In genomic region chr13:70645968-70646505, GRCm38 (mm10) we compare ENCODE assay signal across 15 mouse cellular contexts. TPM values are rescaled to one million over a fixed set of nuclear protein-coding genes. Genes with fewer than 3 reads are reported as not detected.
A peak's percentile ranks its signal among the peaks of the same experiment; 100 is the strongest.
DNase-seq lines count a peak whose midpoint lies in the region; ATAC-seq and TF ChIP-seq lines count a peak whose summit lies in the region.
"Had no signal": no experiment of that assay in that cellular context is flagged by ENCODE, and none has a peak within 500 bp of the region (broad histone marks: within the 10 kb centered on the region; RNA-seq: fewer than 3 reads in every experiment).

No protein-coding gene starts in this region.

- no peak overlapping the region for H3K27ac ChIP-seq in embryonic facial prominence, embryonic 14.5 days (replicated peaks; ENCODE audit: low read depth, low read length)
- H3K27ac ChIP-seq in embryonic facial prominence, embryonic 10.5 days (replicated peaks), result no peak overlapping the region
- peak overlapping the region; percentile 31; the same call in 1 of the 2 replicates for H3K27ac ChIP-seq in kidney, postnatal 0 days
- H3K27ac ChIP-seq: midbrain, embryonic 12.5 days had no signal

- 62% methylated on average over 10 of the region's 10 CpGs for WGBS in embryonic facial prominence, embryonic 14.5 days
- 86% methylated on average over 10 of the region's 10 CpGs for WGBS in embryonic facial prominence, embryonic 10.5 days
- 40% methylated on average over 10 of the region's 10 CpGs for WGBS in kidney, postnatal 0 days

- H3K4me2 ChIP-seq in embryonic facial prominence, embryonic 14.5 days (ENCODE audit: low read depth, low read length), result no peak overlapping the region
- H3K4me2 ChIP-seq in kidney, postnatal 0 days (ENCODE audit: low read length), result no peak overlapping the region
- H3K4me2 ChIP-seq: midbrain, embryonic 12.5 days had no signal

- no peak for ATAC-seq in embryonic facial prominence, embryonic 14.5 days (ENCODE audit: low read depth)
- ATAC-seq in kidney, postnatal 0 days (replicated peaks; ENCODE audit: low FRiP score, low read depth), result 0 out of 2 replicates have a peak, but pooled peaks have one; percentile 34
- ATAC-seq: inflammation-experienced regulatory T-cells, adult 6 months had no signal

- no peak for TF ChIP-seq CTCF in kidney, postnatal 0 days (IDR thresholded peaks at IDR 0.05; ENCODE audit: low read depth)

- no peaks in the 10 kb centered on the region; the same call in 1 of the 2 replicates for H3K27me3 ChIP-seq in embryonic facial prominence, embryonic 14.5 days (replicated peaks; ENCODE audit: control insufficient read depth, insufficient read depth, low read length)
- no peaks in the 10 kb centered on the region for H3K27me3 ChIP-seq in embryonic facial prominence, embryonic 10.5 days (replicated peaks; ENCODE audit: low read depth, poor library complexity, severe bottlenecking)
- no peaks in the 10 kb centered on the region for H3K27me3 ChIP-seq in kidney, postnatal 0 days (ENCODE audit: insufficient read depth, low read length)

- H3K9me3 ChIP-seq in embryonic facial prominence, embryonic 14.5 days (ENCODE audit: control insufficient read depth, low read length), result no peaks in the 10 kb centered on the region
- no peaks in the 10 kb centered on the region for H3K9me3 ChIP-seq in embryonic facial prominence, embryonic 10.5 days
- H3K9me3 ChIP-seq in kidney, postnatal 0 days (replicated peaks; ENCODE audit: low read length), result no peaks in the 10 kb centered on the region
- H3K9me3 ChIP-seq: midbrain, embryonic 12.5 days had no signal

- DNase-seq in embryonic facial prominence, embryonic 14.5 days (ENCODE audit: low spot score), result peak; percentile 46
- no peak for DNase-seq in embryonic facial prominence, embryonic 10.5 days (ENCODE audit: low spot score)
- DNase-seq in kidney, postnatal 0 days (ENCODE audit: low spot score), result no peak
- DNase-seq in kidney, adult 8-10 months, result no peak
- peak; percentile 5 to 43 for DNase-seq in spleen, postnatal 4 days (ENCODE audit: low spot score in 2 of 2)
- no peak for DNase-seq in spleen, adult 12 weeks (ENCODE audit: low spot score)
- DNase-seq in layer of hippocampus, adult 9-10 months (ENCODE audit: low spot score), result no peak
- DNase-seq in frontal cortex, postnatal 36 days (ENCODE audit: low spot score in 2 of 2), result no peak
- DNase-seq: cerebellum, adult 11-12 months; liver; right cerebral cortex, postnatal 4 days; thymus, postnatal 4 days had no signal

- H3K4me1 ChIP-seq in embryonic facial prominence, embryonic 14.5 days (ENCODE audit: control insufficient read depth, insufficient read depth, low read length), result no peaks in the 10 kb centered on the region
- peaks cover 6% of the 10 kb centered on the region for H3K4me1 ChIP-seq in embryonic facial prominence, embryonic 10.5 days
- no peaks in the 10 kb centered on the region for H3K4me1 ChIP-seq in kidney, postnatal 0 days (replicated peaks; ENCODE audit: insufficient read depth, low read length)
- H3K4me1 ChIP-seq: midbrain, embryonic 12.5 days had no signal

- no peak overlapping the region for H3K9ac ChIP-seq in embryonic facial prominence, embryonic 14.5 days (ENCODE audit: low read depth, low read length)
- H3K9ac ChIP-seq in kidney, postnatal 0 days (ENCODE audit: low read depth, low read length), result no peak overlapping the region
- H3K9ac ChIP-seq: midbrain, embryonic 12.5 days had no signal

- H3K4me3 ChIP-seq in embryonic facial prominence, embryonic 14.5 days (ENCODE audit: low read depth, low read length), result no peak overlapping the region
- no peak overlapping the region for H3K4me3 ChIP-seq in embryonic facial prominence, embryonic 10.5 days
- no peak overlapping the region for H3K4me3 ChIP-seq in kidney, postnatal 0 days (replicated peaks; ENCODE audit: low read depth, low read length)
- H3K4me3 ChIP-seq: erythroblast, embryonic 14.5 days; midbrain, embryonic 12.5 days had no signal

- no peaks in the 10 kb centered on the region for H3K36me3 ChIP-seq in embryonic facial prominence, embryonic 14.5 days (ENCODE audit: control insufficient read depth, insufficient read depth, low read length)
- no peaks in the 10 kb centered on the region for H3K36me3 ChIP-seq in embryonic facial prominence, embryonic 10.5 days (replicated peaks)
- H3K36me3 ChIP-seq in kidney, postnatal 0 days (ENCODE audit: insufficient read depth, low read length), result no peaks in the 10 kb centered on the region
- H3K36me3 ChIP-seq: midbrain, embryonic 12.5 days had no signal

RNA-seq across cellular contexts. Expression of gene Ice1, which starts 8.6 kb away (rescaled TPM):
- 30.1 and 36.2 TPM in 2 replicates for polyA plus RNA-seq in embryonic facial prominence, embryonic 14.5 days (2014; fragmentation: Nextera tagmentation; extraction: Ambion mirVana)
- polyA plus RNA-seq in embryonic facial prominence, embryonic 10.5 days (2016; fragmentation: Nextera tagmentation; extraction: Ambion mirVana), result 23.6 and 25.2 TPM in 2 replicates
- 14.7 and 17.9 TPM in 2 replicates for polyA plus RNA-seq in kidney, postnatal 0 days (2015; fragmentation: Nextera tagmentation; extraction: Ambion mirVana)

Comparison
In these comparisons a context has a peak if more than half of its experiments do, and no peak if none do; other contexts are left out.
1. DNase-seq: peak in embryonic facial prominence, embryonic 14.5 days (single experiment) and spleen, postnatal 4 days (2 of 2); none in embryonic facial prominence, embryonic 10.5 days (single experiment), kidney, postnatal 0 days (single experiment), kidney, adult 8-10 months (0 of 2), spleen, adult 12 weeks (single experiment), layer of hippocampus, adult 9-10 months (single experiment) and frontal cortex, postnatal 36 days (0 of 2).